Mouse (Mus musculus) c-Kit-positive CD71-positive TER-119-positive erythroid progenitor cells, embryonic 14.5 days (primary cell): Measurements from ENCODE around the gene H2al1j.
"Not testable (repeated sequence)": the region's sequence is repeated elsewhere in the genome, so short reads cannot be mapped to it uniquely, and the experiment has no call there.

Experiments
- DNase-seq: peaks from one replicate; pipeline ENCODE4 v3.0.0-alpha.2; 2013; ENCODE audit warnings: low spot score

The H2al1j gene

GRCm38 (mm10) chrX:11327522-11327921 is at the start of gene H2al1j:
TSS of gene H2al1j (plus strand) at chrX:11327822.
- DNase-seq: not testable (repeated sequence)

GRCm38 (mm10) chrX:11280741-11281140 is 46.9 kb upstream of the H2al1j start:
- no peak for DNase-seq

- DNase-seq: no peak
Measured at GRCm38 (mm10) chrX:11288306-11288882, 39.2 kb upstream of the H2al1j start.

- DNase-seq: no peak
Measured at GRCm38 (mm10) chrX:11289244-11289643, 38.4 kb upstream of the H2al1j start.

- DNase-seq: not testable (repeated sequence)
Measured at GRCm38 (mm10) chrX:11298957-11299356, 28.7 kb upstream of the H2al1j start, which contains the start of gene H2al1a. TSS of gene H2al1a (plus strand) at chrX:11299257.

- DNase-seq: not testable (repeated sequence)
Measured at GRCm38 (mm10) chrX:11302132-11302531, 25.5 kb upstream of the H2al1j start, which contains the start of gene H2al1b. TSS of gene H2al1b (plus strand) at chrX:11302432.

GRCm38 (mm10) chrX:11305355-11305754 is 22.3 kb upstream of the H2al1j start, which contains the start of gene H2al1c:
TSS of gene H2al1c (plus strand) at chrX:11305655.
- not testable (repeated sequence) for DNase-seq

- DNase-seq: not testable (repeated sequence)
Measured at GRCm38 (mm10) chrX:11308524-11308923, 19.1 kb upstream of the H2al1j start, which contains the start of gene H2al1d. TSS of gene H2al1d (plus strand) at chrX:11308824.

- not testable (repeated sequence) for DNase-seq
Measured at GRCm38 (mm10) chrX:11311634-11312033, 16.0 kb upstream of the H2al1j start, which contains the start of gene H2al1e. TSS of gene H2al1e (plus strand) at chrX:11311934.

GRCm38 (mm10) chrX:11314858-11315257 is 12.8 kb upstream of the H2al1j start, which contains the start of gene H2al1f:
TSS of gene H2al1f (plus strand) at chrX:11315158.
- not testable (repeated sequence) for DNase-seq

GRCm38 (mm10) chrX:11317956-11318355 is 9.7 kb upstream of the H2al1j start, which contains the start of gene H2al1g:
TSS of gene H2al1g (plus strand) at chrX:11318256.
- not testable (repeated sequence) for DNase-seq

- not testable (repeated sequence) for DNase-seq
Measured at GRCm38 (mm10) chrX:11321192-11321591, 6.4 kb upstream of the H2al1j start, which contains the start of gene H2al1h. TSS of gene H2al1h (plus strand) at chrX:11321492.

GRCm38 (mm10) chrX:11324359-11324758 is 3.3 kb upstream of the H2al1j start, which contains the start of gene H2al1i:
TSS of gene H2al1i (plus strand) at chrX:11324659.
- DNase-seq: not testable (repeated sequence)

- DNase-seq: no peak
Measured at GRCm38 (mm10) chrX:11345762-11346161, 18.1 kb downstream of the H2al1j start.

- no peak for DNase-seq
Measured at GRCm38 (mm10) chrX:11346756-11347155, 19.1 kb downstream of the H2al1j start.

GRCm38 (mm10) chrX:11360823-11361222 is 33.2 kb downstream of the H2al1j start:
- DNase-seq: no peak

- no peak for DNase-seq
Measured at GRCm38 (mm10) chrX:11361261-11361660, 33.6 kb downstream of the H2al1j start.

GRCm38 (mm10) chrX:11363890-11364289 is 36.3 kb downstream of the H2al1j start:
- no peak for DNase-seq

- DNase-seq: no peak
Measured at GRCm38 (mm10) chrX:11365151-11365550, 37.5 kb downstream of the H2al1j start.
